Mouse (Mus musculus) yolk sac, embryonic 10.5 days (tissue): ENCODE data around the gene Prdm8.
A peak's percentile ranks its signal among the peaks of the same experiment; 100 is the strongest.

Source experiments
- DNase-seq: peaks from one replicate; pipeline ENCODE4 v3.0.0-alpha.2; 2017; ENCODE audit warnings: low spot score

The Prdm8 gene

DNA sequence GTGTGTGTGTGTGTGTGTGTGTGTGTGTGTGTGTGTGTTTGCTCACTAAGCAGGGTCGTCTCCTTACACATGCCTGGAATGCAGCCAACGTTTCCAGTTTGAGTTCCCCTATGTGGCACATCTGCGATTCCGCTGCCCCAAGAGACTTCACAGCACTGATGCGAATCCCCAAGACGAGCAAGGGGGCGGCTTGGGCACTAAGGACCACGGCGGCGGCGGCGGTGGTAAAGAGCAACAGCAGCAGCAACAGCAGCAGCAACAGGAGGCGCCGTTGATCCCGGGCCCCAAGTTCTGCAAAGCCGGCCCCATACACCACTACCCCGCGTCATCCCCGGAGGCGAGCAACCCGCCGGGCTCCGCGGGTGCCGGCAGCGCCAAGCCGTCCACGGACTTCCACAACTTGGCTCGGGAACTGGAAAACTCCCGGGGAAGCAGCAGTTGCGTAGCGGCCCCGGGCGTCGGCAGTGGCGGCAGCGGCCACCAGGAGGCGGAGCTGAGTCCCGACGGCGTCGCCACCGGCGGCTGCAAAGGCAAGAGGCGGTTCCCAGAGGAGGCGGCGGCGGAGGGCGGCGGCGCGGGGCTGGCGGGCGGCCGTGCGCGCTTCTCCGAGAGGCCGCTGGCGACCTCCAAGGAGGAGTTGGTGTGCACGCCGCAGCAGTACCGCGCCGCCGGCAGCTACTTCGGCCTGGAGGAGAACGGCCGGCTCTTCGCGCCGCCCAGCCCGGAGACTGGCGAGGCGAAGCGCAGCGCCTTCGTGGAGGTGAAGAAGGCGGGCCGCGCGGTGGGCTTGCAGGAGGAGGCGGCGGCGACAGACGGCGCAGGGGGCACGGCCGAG lies 18.2 kb downstream of the Prdm8 start:
- DNase-seq: peak; percentile 79

DNA sequence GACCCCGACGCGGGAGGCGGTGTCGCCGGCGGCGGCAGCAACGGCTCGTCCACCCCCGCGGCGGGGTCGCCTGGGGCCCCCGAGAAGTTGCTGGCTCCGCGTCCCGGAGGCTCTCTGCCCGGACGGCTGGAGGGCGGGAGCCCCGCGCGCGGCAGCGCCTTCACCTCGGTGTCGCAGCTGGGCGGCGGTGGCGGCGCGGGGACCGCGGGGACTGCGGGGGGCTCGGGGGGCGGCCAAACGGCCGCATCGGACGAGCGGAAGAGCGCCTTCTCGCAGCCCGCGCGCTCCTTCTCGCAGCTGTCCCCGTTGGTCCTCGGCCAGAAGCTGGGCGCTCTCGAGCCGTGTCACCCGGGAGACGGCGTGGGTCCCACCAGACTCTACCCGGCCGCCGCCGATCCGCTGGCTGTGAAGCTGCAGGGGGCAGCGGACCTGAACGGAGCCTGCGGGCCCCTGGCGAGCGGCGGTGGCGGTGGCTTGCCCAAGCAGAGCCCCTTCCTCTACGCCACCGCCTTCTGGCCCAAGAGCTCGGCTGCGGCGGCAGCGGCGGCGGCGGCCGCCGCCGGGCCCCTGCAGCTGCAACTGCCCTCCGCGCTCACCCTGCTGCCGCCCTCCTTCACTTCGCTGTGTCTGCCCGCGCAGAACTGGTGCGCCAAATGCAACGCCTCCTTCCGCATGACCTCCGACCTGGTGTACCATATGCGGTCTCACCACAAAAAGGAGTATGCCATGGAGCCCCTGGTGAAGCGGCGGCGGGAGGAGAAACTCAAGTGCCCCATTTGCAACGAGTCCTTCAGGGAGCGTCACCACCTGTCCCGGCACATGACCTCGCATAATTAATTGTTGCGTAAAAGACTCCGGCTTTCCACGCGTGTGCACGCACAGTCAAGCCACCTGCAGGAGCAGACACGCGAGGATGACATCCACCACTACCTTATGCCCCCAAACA lies 19.1 kb downstream of the Prdm8 start:
- DNase-seq: no peak

DNA sequence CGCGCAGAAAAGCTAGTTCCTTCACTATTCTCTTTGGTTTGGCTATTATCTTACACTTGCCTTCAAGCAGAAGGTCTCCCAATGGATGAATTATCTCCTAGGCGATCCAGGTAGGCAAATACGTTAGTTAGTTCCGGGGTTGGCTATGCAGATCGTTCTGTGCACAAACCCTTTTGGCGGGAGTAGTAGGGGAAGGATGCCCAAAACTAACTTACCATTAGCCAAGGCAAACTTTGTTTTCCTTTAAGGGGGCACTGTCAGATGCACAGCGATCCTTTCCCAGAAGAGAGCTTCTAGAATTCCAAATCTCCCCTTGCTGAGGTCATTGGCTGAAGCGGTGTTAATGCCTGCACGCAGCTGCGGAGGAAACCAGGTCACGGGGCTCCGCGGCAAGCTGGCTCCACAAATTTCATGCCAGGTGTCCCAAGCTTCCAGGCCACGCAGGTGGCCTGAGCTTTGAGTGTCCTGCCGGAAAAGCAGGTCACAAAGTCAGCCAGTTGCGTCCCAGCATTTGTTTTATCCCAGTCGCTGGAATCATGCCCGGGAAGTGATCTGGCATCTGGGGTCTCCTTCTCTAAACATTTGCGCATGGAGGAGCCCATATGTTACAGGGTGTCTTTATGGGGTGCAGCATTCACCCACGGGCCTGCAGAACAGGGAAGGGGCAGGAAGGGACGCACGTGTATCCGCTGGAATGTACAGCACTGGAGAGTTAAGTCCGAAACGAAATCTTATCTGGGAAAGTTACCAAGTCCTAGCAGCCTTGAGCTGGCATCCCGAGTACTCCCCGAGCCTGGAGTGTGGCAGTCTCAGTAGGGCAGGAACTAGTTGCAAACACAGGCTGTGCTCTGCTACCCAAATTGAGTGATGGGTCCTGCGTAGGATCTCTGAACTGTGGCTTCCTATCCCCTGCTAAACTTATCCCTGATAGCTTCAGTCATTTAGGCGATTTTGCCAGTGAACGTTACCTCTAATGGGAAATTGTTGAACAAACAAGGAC lies 22.5 kb downstream of the Prdm8 start:
- DNase-seq: no peak

DNA sequence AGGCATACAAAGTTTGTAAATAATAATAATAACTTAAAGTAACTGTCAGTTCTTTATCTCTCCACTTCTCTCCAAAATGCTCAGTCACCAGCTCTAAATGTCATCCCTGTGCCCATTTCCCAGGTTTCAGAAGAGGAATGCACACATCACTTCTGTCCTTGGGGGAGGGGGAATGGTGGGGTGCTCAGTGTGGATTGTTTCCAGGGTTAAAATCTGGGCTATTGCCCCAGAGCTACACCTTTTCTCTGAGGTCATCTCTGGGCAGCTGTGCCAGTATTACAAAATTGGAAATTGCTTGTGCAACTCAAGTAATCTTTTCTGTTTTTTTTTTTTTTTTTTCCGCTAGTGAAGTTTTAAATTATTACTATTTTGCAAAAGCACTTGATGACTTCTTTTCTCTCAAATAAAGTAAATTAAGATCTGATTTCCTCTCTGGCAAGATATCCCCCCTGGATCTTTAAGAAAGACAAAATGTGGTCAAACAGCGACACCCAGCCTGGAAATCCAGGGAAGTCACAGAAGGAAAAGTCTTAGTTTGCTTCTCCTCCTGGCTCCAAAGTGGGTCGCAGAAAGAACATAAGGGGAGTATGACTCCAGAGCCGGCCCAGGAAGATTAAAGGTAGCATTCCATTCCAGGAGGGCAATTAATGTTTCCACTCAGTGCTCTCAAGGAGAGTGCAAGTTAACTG lies 25.4 kb downstream of the Prdm8 start:
- DNase-seq: no peak

DNA sequence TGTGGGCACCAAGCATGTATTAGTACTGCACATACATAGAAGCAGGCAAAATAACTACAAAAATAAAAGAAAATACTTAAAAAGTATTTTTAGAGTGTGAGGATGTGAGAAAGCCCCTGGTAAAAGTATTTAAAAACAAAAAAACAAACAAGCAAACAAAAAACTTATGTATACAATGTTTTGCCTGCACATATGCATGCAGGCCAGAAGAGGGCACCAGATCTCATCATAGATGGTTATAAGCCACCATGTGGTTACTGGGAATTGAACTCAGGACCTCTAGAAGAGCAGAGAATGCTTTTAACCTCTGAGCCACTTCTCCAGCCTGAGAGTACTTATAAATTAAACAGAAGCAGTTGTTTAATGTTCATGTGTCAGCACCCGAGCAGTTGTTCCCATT lies 28.0 kb downstream of the Prdm8 start:
- DNase-seq: no peak

DNA sequence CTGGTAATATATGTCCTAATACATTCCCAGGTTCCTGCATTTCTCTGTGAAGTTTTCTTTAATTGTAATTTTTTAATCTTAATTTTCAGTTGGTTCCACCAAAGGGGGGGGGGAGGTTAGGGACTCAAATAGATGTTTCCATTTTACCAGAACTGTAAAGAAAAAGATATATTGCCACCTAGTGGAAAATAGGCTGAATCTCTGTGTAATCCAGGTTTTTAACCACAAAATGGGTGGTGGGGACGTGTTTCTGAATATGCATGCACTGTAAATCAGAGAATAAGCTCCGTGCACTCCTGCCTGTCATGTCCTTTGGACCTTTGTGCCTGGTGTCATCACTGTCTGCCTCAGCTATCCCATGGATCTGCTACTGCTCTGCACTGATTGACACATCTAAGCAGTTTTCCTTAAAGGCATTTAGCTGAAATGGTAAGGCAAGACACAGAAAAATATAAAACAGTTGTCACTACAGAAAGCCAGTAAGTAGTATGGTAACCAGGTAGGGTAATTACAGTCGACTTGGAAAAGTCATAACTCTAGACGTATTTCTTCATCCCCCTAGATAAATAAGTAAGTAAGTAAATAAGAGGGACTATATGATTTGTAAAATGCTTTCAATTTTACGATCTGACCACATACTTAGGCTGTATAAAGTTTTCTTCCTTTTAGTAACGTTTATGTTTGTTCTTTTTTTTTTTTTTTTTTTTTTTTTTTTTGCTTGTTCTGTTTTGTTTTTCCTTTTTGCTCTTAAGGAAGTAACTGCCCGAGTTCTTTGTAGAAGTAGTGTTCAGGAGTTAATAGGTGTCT lies 31.6 kb downstream of the Prdm8 start:
- DNase-seq: no peak

DNA sequence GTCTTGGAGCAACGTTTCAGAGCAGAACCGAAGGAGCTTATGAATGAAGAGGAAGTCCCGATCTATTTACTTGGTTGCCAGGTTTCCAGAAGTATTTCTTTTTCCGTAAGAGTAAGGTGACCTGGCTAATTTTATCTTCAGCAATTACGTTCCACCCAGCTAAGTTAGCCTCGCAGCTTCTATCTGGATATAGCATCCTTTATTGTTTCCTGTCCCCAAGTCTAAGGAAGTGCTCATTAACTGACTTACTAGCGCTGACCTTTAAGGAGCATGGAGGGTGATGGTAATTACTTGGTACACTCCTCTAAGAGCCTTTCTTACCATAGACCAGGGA lies 32.2 kb downstream of the Prdm8 start:
- no peak for DNase-seq

DNA sequence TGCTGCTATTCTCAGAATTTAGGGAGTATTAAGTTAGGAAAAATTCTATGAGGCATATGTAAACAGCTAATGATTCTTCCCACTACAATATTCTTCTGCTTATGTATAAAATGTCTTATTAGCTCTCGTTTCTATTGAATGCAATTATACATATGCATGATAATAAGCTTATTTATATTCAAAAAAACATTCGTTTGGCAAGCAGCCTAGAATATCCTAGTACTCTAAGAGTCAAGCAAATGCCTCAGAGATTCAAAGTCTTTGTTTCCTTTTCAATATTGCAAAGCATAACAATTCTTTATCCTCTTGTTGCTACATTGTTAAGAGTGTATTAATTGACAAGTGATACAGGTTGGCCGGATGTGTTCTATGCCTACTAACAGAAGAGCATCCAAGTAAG lies 34.6 kb downstream of the Prdm8 start:
- DNase-seq: no peak

DNA sequence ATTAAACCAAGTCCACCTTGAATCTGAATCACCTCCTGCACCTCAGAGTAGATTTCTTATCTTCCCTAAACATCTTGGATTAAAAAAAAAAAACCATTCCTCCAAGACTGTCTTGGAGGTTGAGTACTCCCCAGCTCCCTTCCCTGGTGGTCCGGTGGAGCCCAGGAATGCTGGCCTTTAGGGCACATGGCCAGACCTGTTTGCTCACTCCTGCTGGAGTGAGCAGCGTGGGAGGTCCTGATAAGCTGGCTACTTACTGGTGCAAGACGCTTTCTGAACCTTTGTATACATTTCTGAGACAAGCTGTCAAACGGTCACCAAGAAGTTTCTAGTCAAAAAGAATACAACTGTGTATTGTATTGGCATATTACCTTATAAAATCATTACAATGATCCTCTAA lies 36.0 kb downstream of the Prdm8 start:
- DNase-seq: peak; percentile 24

DNA sequence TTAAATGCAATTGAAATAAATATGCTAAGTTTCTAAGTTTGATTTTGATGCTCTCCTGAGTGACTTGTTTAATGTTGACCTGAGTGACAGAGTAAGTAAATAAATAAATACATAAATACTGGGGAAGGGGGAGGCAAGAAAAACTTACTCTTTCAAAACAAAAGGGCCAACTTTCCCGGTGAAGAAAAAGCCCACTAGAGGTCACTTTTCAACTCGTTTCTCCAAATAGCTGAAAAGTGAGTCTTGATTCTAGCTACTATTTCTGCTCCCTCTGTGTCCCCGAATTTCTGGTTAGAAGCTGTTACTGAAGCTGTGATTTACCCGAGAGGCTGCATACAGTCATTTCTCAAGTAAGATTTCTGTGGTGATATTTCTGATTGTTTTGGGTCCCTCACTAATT lies 45.5 kb downstream of the Prdm8 start:
- no peak for DNase-seq

DNA sequence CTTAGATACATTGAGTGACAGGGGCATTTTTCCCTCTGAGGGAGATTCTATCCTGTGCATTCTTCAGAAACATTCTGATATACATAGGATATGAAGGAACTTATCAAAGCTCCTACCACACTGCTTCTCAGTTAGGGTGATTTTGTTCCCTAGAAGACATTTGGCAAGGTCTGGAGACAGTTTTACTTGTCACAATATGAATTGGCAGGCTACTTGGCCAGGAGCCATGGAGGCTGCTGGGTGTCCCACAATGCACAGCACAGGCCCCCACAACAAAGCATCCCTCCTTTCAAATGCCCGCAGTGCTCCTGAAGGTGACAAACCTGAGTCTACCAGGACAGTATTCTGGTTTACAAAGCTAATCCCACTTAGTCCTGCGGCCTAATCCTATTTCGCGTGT lies 55.0 kb downstream of the Prdm8 start:
- no peak for DNase-seq

DNA sequence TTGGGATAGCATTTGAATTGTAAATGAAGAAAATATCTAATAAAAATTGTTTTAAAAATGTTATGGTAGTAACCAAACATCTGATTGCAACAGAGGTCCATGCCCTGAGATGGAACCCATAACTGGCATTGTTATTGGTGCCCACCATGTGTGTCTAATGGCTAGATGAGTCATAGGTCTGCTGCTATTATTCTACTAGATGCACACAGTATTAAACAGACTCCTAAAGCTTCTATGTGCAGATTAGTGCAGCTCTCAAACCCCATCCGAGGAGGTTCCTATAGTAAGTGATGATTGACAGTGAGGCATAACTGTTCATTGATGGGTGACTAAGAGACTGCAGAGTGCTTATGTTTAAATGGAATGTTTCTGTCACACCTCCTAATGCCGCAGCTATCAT lies 59.7 kb downstream of the Prdm8 start:
- no peak for DNase-seq

DNA sequence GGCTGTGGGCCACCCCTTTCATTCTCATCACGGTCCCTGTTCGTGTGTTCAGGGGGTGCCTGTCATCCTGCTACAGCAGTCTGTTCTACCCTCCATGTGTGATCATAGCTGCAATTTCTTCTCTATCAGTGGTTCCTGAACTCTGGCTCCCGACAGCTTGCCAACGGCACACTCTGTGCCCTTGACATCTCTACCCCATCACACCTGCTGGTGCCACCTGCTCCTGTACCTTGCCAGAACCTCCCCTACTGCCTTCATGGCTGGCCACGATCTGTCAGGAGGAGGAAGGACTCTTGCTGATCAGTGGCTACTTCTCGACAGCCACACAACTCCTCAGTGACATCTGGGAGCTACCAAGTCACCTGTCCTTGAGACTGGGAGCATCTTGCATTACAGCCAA lies 62.5 kb downstream of the Prdm8 start:
- no peak for DNase-seq

DNA sequence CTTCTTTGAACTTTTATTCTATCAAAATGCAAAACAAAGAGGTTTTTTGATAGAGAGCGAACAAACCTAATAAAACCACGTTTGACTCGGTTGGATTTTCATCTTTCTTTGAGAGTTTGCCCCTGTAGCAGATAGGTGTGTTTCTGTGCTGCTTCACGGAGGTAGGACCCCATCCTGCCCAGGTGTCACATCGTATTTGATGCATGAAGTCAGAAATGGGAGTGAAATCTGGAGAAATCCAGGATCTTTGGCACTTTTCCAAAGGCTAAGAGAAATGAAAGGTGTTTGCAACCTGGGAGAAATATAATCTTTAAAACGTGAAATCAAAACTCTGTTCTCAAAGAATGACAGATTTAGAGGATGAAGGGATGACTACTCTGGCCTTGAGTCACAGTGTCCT lies 71.5 kb downstream of the Prdm8 start:
- DNase-seq: no peak
